Mouse (Mus musculus) kidney, postnatal 10 days (tissue): ENCODE measurements at regions not wholly inside any gene's neighbourhood (a gene's known extent, or its start where the extent isn't known, plus 50 kb on each side); places are given as distances from the start of the nearest gene placed in this dataset.

Experiments
- DNase-seq: peaks from one replicate; pipeline ENCODE4 v3.0.0; 2021; ENCODE audit warnings: mixed read lengths

- DNase-seq, result peak; percentile 64
Observed at GRCm38 (mm10) chr6:51169971-51170411, 262.5 kb upstream of the Nfe2l3 start.

GRCm38 (mm10) chr6:51170414-51170813 lies 262.1 kb upstream of the Nfe2l3 start:
- DNase-seq, result peak; percentile 85

- DNase-seq, result peak; percentile 77
Observed at GRCm38 (mm10) chr6:51170871-51171270, 261.6 kb upstream of the Nfe2l3 start.

- DNase-seq, result peak; percentile 91
Observed at GRCm38 (mm10) chr6:51171761-51172160, 260.7 kb upstream of the Nfe2l3 start.

DNA sequence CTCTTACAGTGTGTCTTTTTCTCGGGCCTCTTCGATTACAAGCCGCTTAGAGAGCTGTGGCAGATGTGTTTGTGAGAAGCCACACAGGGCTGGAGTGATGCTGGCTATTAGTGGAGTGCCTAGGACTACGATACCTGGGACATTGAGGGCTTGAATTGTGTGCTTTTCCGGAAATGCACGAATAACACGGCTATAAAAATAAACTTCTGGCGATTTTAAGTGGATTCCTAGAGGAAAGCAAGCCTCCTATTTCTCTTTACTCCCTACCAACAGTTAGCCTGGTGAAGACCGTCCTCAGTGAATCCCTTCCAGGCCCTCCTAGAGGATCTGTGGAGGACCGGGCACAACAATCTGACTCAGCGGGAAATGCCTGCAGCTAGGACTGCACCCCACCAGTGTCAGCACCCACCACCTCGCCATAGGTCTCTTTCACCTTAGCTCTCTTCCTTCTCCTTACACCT lies 260.1 kb upstream of the Nfe2l3 start:
- DNase-seq, result peak; percentile 51

- DNase-seq, result peak; percentile 96
Observed at GRCm38 (mm10) chr6:51172856-51173619, 259.4 kb upstream of the Nfe2l3 start.

- DNase-seq, result peak; percentile 43
Observed at GRCm38 (mm10) chr6:51173620-51174442, 258.6 kb upstream of the Nfe2l3 start.

GRCm38 (mm10) chr6:51174443-51175021 lies 257.9 kb upstream of the Nfe2l3 start:
- peak; percentile 36 for DNase-seq

DNA sequence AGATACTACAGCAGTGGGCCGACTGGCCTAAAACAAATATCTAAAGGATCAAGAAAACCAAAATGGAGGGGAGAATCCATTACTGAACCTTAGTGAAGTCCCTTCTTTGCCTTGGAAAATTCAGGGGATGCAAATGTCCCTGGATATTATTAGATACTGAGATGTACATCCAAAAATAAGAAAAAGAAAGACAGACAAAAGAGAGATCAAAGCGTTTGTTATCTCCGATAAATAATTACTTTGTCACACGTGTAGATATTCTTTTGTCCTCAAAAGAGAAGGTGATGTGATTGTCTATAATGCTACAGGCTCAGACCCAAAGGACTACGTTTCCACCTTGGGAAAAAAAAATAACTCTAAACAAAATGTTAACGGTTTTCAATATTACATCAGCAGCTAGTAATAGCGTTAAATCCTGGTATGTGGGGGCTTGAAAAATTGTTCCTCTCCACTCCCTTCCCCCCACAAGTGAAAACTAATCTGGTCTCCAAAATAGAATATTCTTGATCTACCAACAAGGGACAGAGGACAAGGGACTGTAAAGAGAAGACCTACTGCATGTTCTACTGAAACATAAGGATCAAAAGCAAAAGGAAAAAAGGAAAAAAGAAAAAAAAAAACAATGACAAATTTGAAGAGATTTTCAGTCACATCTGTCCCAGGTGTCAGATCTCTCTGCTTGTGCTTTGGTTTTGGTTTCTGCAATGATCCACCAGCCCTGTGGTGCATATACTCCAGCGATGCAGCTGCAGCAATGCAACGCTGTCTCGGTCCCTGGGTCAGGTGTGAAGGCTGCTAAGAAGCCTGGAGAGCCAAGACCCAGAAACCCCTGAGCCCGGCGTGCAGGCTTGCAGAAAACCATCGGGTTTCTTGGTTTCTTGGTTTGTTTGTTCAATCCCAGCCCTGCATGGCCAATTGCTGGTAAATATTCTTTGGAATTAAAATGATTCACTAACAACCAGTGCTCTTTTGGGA lies 256.6 kb upstream of the Nfe2l3 start:
- no peak for DNase-seq

DNA sequence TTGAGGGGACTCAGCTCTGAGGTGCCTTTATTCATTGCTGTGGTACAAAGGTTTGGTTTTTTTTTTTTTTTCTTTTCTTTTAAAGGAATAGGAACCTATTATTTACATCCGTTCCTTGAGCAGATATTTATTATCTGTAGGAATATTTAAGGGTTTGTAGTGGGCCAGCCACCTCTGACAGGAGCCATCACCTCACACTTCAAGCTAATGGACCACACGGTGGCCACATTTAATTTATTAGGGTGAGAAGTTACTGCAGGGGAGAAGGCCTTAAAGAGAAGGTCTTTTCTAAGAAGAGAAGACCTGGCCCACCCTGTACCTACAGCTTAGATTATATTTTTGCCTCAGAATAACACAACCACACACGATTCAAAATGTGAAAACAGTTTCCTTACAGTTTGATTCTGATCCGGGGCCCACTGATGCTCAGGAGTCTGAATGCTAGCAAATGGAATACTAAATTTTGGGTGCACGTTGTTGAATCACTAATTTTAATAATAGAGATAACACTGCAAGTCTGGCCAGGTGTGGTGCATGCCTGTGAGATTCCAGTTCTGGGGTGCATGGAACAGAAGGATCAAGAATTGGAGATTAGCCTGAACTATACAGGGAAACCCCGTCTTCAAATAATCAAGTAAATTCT lies 255.6 kb upstream of the Nfe2l3 start:
- no peak for DNase-seq

- no peak for DNase-seq
Observed at GRCm38 (mm10) chr6:51177701-51178060, 254.8 kb upstream of the Nfe2l3 start.

DNA sequence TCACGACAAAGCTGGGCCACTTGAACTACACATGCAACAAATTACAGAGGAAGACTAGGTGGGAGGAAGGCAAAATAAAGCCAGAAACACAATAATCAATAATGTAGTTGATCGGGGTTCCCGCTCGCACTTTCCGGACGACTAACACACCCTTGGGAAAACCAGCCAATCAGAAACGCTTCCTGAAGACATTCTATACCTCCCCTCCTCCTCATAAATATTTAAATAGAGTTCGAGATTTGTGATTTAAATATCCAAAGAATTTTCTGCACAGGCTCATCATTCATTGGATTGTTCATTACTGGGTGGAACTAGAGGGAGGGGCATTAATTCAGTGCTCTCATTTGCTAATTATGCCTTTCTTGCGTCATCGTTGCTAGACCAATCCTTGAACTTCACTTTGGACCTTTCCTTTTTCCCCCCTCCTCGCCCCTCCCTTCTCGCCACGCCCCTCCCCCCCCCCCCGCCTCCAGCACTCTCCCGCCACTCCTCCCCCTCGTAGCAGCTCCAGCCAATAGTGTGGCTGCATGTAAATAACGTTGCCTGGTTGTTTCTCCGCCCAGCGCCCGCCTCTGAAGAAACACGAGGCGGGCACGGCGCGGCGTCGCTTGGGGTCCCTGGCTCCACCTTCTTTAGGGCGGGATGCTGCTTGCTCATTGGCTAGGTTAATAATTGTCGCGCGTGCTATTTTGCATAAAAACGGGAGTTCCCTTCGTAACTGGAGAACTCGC lies 254.2 kb upstream of the Nfe2l3 start:
- peak; percentile 94 for DNase-seq

- DNase-seq, result no peak
Observed at GRCm38 (mm10) chr6:51178799-51179398, 253.6 kb upstream of the Nfe2l3 start.

DNA sequence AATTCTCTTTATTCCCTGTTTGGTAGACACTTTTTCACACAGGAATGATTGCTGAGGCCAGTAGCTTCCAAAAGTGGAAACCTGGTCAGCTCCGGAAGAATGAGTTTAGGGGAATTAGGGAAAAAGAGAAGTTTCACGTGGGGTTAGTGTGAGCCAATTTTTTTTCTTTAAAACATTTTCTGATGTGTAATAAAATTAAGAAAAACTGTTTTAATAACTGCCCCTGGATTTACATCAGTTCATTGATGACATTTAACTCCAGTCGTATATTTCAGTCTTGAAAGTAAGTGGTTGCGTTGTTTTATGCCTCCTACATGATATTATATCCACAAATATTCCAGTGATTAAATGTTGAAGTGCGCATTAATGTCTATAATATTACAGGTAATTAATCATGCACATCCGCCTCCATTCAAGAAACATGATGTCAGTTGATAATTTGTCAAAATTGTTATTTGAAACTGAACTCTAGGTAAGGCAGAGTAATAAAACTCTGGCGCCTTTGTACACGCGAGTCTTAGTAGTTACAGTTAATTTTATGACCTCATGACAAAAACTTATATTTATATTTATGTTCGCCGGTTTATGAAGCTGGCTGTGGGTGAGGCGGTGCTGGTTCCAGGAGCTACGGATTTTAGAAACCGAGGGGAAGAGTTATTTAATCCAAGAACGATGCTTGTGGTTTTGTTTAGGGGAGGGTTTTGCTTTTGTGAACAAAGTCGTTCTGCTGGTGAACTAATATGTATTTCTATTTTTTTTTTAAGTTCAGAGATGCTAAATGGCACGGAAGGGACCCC lies 252.5 kb upstream of the Nfe2l3 start:
- DNase-seq, result no peak

- DNase-seq, result no peak
Observed at GRCm38 (mm10) chr6:51180881-51181875, 251.3 kb upstream of the Nfe2l3 start.

DNA sequence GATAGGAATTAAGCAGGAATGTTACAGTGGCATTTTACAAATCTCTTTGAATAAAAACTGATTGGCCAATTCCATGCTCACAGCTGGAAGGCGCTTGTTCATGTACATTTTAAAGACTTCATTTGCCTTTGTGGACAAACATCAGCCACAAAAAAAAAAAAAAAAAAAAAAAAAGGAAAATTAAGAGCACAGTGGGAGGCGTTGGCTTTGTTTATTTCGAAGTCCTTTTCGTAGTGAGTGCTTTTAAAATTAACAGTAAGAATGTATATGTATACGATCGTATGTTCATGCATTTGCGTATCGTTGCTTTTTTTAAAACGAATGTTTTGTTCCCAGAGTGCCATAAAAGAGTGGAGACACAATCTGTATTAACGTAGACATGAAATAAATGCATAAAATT lies 250.6 kb upstream of the Nfe2l3 start:
- DNase-seq, result no peak

DNA sequence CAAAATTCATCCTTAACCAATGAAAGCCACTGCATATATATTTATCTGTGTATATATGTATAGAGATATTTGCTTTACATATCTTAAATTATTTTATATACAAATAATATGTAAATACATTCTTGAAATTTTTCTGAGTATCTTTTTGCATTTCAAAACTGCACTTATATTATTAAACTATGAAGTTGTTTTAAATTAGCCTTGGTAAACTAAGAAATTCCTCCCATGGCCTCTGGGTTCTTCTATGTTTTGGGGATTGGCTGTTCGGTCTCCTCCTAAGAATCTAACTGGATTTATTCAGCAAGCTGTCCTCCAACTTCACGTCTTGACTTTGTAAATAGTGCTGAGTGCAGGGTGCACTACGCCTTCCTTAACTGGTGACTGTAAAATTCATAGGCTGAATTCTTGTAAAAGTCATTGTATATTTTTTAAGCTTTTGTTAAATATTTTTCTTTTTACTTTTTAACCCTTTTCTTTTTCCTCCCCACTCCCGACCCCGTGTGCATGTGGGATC lies 249.6 kb upstream of the Nfe2l3 start:
- DNase-seq, result no peak
